Mouse (Mus musculus): Measurements from ENCODE around the gene Metap2.
"Not testable (repeated sequence)": the region's sequence is repeated elsewhere in the genome, so short reads cannot be mapped to it uniquely, and the experiment has no call there.

Gene Metap2

GRCm38 (mm10) chr10:93833699-93834393 is 63.0 kb downstream of the Metap2 start:
- peak; percentile 11 for DNase-seq

- DNase-seq, result no peak
These were observed 63.6 kb downstream of the Metap2 start for GRCm38 (mm10) chr10:93833370-93833698.

- DNase-seq, result no peak
These were observed 64.1 kb downstream of the Metap2 start for GRCm38 (mm10) chr10:93832811-93833210.

GRCm38 (mm10) chr10:93831730-93832574 is 64.9 kb downstream of the Metap2 start:
- DNase-seq, result no peak

GRCm38 (mm10) chr10:93830931-93831729 is 65.8 kb downstream of the Metap2 start, which contains the start of gene Usp44:
TSS of gene Usp44 (plus strand) at chr10:93831555.
- no peak for DNase-seq

- no peak for DNase-seq
These were observed 66.7 kb downstream of the Metap2 start for GRCm38 (mm10) chr10:93829898-93830831.

GRCm38 (mm10) chr10:93818661-93819060 is 78.2 kb downstream of the Metap2 start:
- DNase-seq, result peak; percentile 54

- DNase-seq, result no peak
These were observed 83.1 kb downstream of the Metap2 start for GRCm38 (mm10) chr10:93813755-93814154.

GRCm38 (mm10) chr10:93812774-93813415 is 84.0 kb downstream of the Metap2 start:
- peak; percentile 81 for DNase-seq

- no peak for DNase-seq
These were observed 84.8 kb downstream of the Metap2 start for GRCm38 (mm10) chr10:93812098-93812497.

GRCm38 (mm10) chr10:93810590-93811185 is 86.2 kb downstream of the Metap2 start:
- DNase-seq, result no peak

GRCm38 (mm10) chr10:93809438-93809837 is 87.5 kb downstream of the Metap2 start:
- not testable (repeated sequence) for DNase-seq

Data from right cerebral cortex, postnatal 14 days (tissue).